Mouse (Mus musculus): Measurements from ENCODE around the gene Cask. TPM values are rescaled to one million over a fixed set of nuclear protein-coding genes. Genes with fewer than 3 reads are reported as not detected.

Cask gene
- polyA plus RNA-seq, 1 experiment from 2014 or later = 17.1 TPM

Small RNA genes within 50 kb of the gene (microRNA-seq; reads per million reads assigned to microRNA genes)
- not detected for gene Gm25246 (ENCODE audit: borderline number of aligned reads)

Other genes starting within 250 kb of the Cask start
- gene Gpr34, start 219.3 kb downstream of the Cask start, polyA plus RNA-seq (2015; fragmentation: Nextera tagmentation; extraction: Ambion mirVana) = 2.7 and 2.8 TPM in 2 replicates
- 0.39 and 0.41 TPM in 2 replicates for gene Gpr82, start 190.0 kb downstream of the Cask start, polyA plus RNA-seq (2015; fragmentation: Nextera tagmentation; extraction: Ambion mirVana)